Mouse (Mus musculus) spleen, adult 2 months (tissue): Measurements from ENCODE around the gene Irf2. TPM values are rescaled to one million over a fixed set of nuclear protein-coding genes. Genes with fewer than 3 reads are reported as not detected.

Experiments
- DNase-seq, 2 experiments: peaks; one replicate each; pipeline versions ENCODE4 v3.0.0 to v3.0.0-alpha.2; 2012 to 2021; ENCODE audit warnings: low spot score in 2 of 2, low read depth in 1 of 2
- H3K27ac ChIP-seq: fragments of 200-500 bp; 2 replicates; pipeline ENCODE4 v1.5.1; 2012; ENCODE audit warnings: low read length, inconsistent platforms; ENCODE audit not compliant: insufficient read depth
- H3K27me3 ChIP-seq: fragments of 200-500 bp; 2 replicates; pipeline ENCODE4 v1.6.1; 2012; ENCODE audit warnings: mild to moderate bottlenecking, moderate library complexity, low read length, inconsistent platforms; ENCODE audit not compliant: control insufficient read depth, insufficient read depth
- H3K36me3 ChIP-seq: fragments of 200-500 bp; 2 replicates; pipeline ENCODE4 v1.6.1; 2012; ENCODE audit warnings: mild to moderate bottlenecking, low read length, inconsistent platforms; ENCODE audit not compliant: control insufficient read depth, insufficient read depth
- H3K4me1 ChIP-seq: fragments of 200-500 bp; 2 replicates; pipeline ENCODE4 v1.6.1; 2011; ENCODE audit warnings: inconsistent platforms; ENCODE audit not compliant: control insufficient read depth, insufficient read depth, insufficient read length
- H3K4me3 ChIP-seq: fragments of 200-500 bp; 2 replicates; pipeline ENCODE4 v1.5.1; 2011; ENCODE audit warnings: mild to moderate bottlenecking, inconsistent platforms; ENCODE audit not compliant: insufficient read depth, insufficient read length; ENCODE audit errors: extremely low read depth
- CTCF ChIP-seq: fragments of 200-500 bp; IDR thresholded peaks from 2 replicates; pipeline ENCODE4 v1.5.1; 2011; ENCODE audit warnings: mild to moderate bottlenecking, inconsistent platforms; ENCODE audit not compliant: insufficient read depth, insufficient read length, insufficient replicate concordance; ENCODE audit errors: extremely low read depth
- POLR2A ChIP-seq: fragments of 200-500 bp; IDR thresholded peaks from 2 replicates; pipeline ENCODE4 v1.6.1; 2011; ENCODE audit warnings: low read depth, low read length, inconsistent platforms
- WGBS: fragments of 180-500 bp; shearing (Covaris S2); methylation state at CpG from one replicate; pipeline ENCODE4 v1.1.7; 2018; 5-methylcytosine and 5-hydroxymethylcytosine counted together
- polyA plus RNA-seq: library from polyadenylated mRNA; depleted of rRNA; stranded (reverse); fragments of >200 nt; gene quantifications from 2 replicates; pipeline ENCODE4 v1.2.3, GENCODE M21; 2012

The Irf2 gene
- polyA plus RNA-seq, 1 experiment: 28.8 TPM

DNA sequence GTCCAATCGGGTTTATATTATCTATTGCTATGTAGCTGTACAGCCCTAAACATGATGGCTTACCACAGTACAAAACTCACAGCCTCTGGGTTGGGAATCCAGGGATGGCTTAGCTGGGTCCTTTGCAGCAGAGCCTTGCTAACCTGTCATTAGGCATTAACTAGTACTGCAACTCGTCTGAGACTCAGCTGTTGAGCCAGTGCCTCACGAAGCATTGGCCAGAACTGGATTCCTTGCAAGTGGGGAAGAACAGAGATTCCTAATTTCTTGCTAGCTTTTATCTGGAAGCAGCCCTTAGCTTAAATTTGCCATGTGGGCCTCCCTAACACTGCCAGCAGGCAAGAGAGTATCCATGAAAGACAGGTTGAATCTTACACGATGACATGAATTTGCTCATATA is 104.3 kb downstream of the Irf2 start:
- DNase-seq: no peak
- Histone ChIP-seq H3K27me3 (no peaks in the 10 kb centered on the region), H3K4me1 (peaks cover 50% of the 10 kb centered on the region), H3K4me3 (no peak overlapping the region), H3K27ac (peak overlapping the region; percentile 97), H3K36me3 (peaks cover 18% of the 10 kb centered on the region)
- TF ChIP-seq POLR2A: no peak
- TF ChIP-seq CTCF: no peak
- WGBS: 80% methylated on average over 4 of the region's 4 CpGs

DNA sequence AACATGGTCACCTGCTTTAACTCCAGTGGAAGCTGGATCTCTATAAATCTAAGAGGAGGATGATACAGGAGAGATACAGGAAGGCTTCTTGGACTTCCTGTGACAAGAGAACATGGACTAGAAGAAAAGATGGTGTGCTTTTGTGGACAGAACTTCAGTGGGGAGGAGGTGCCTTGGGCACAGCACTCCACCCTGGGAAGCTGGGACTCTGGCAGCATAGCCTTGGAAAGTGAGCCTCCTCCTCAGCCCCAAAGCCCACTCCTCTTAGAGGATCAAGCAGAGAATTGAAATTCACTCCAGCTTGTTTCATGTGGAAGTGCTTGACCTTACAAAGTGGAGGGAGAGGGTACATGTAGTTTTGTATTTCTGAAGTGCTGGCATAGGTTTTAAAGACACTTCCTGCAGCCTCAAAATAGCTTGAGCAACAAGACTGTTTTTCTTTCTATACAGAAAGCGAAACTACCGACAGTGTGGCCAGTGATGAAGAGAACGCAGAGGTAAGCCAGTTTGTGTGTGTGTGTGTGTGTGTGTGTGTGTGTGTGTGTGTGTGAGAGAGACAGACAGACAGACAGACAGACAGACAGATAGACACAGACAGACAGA is 104.9 kb downstream of the Irf2 start:
- Histone ChIP-seq H3K36me3 (peaks cover 18% of the 10 kb centered on the region), H3K27me3 (no peaks in the 10 kb centered on the region), H3K4me3 (no peak overlapping the region), H3K4me1 (peaks cover 56% of the 10 kb centered on the region), H3K27ac (peak overlapping the region; percentile 97)
- DNase-seq: peak; percentile 47 to 71
- TF ChIP-seq POLR2A (no peak), CTCF (no peak)
- WGBS: 3% methylated on average over 3 of the region's 3 CpGs

DNA sequence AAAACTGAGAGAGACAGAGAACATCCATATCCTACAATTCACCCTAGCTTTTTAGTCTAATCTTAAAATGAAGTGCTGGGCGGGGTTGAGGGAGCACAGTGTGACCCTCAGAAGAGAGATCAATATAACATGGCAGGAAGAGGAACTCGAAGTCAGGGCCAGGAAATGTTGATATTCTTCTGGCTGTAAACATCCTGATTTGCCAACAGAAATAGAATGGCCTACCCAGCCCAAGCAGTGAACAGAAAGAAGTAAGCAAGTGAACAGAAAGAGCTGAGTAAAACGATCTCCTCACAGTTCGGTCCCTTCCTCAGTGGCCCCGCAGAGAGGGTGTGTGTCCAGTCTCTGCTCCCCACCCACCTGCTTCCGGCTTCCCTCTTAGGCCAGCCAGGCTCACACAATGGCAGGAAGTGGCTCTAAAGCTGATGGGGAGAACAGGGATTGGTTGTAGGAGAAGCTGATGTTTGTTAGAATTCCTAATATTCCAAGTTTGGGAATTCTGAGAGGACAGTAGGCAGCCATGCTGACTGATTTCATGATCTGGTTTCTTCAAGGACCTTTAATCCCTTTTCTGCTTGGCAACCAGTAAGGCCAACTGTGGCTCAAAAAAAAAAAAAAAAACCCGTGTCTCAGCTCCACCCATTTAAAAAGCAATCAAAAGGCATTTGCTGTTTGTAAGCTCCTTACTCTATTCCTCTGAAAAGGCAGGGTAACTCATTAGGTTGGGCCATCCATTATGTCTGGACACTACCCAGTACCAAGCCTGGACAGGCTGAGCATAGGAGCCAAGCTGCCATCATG is 105.6 kb downstream of the Irf2 start:
- Histone ChIP-seq H3K4me3 (peak overlapping the region; percentile 7; the same call in 1 of the 2 replicates), H3K36me3 (peaks cover 13% of the 10 kb centered on the region), H3K4me1 (peaks cover 62% of the 10 kb centered on the region), H3K27ac (peak overlapping the region; percentile 97), H3K27me3 (no peaks in the 10 kb centered on the region)
- TF ChIP-seq CTCF (no peak), POLR2A (no peak; the same call in 1 of the 2 replicates)
- WGBS: 2% methylated on average over 7 of the region's 7 CpGs
- peak; percentile 65 to 75 for DNase-seq

DNA sequence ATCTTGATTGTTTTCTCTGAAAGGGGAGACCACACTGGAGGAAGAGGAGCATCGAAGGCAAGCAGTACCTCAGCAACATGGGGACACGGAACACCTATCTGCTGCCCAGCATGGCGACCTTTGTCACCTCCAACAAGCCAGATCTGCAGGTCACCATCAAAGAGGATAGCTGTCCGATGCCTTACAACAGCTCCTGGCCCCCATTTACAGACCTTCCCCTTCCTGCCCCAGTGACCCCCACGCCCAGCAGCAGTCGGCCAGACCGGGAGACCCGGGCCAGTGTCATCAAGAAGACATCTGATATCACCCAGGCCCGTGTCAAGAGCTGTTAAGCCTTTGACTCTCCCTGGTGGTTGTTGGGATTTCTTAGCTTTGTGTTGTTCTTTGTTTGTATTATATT is 106.4 kb downstream of the Irf2 start:
- H3K36me3 ChIP-seq: peaks cover 13% of the 10 kb centered on the region
- H3K27ac ChIP-seq: peak overlapping the region; percentile 97
- WGBS: 89% methylated on average over 9 of the region's 9 CpGs
- H3K4me3 ChIP-seq: no peak overlapping the region
- no peak for DNase-seq
- H3K4me1 ChIP-seq: peaks cover 68% of the 10 kb centered on the region
- no peaks in the 10 kb centered on the region for H3K27me3 ChIP-seq
- TF ChIP-seq POLR2A: no peak
- no peak for TF ChIP-seq CTCF

DNA sequence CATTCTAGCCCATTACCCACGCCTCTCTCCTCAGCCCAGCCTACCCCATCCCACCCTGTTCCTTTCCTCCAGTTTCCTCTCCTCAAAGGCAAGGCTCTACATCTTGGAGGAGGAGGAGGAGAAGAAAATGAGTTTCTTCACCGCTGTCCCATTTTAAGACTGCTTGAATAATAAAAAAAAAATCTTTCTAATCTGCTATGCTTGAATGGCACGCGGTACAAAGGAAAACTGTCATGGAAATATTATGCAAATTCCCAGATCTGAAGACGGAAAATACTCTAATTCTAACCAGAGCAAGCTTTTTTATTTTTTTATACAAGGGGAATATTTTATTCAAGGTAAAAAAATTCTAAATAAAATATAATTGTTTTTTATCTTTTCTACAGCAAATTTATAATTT is 107.4 kb downstream of the Irf2 start:
- H3K27ac ChIP-seq: peak overlapping the region; percentile 74
- H3K4me1 ChIP-seq: peaks cover 71% of the 10 kb centered on the region
- no peak for TF ChIP-seq CTCF
- TF ChIP-seq POLR2A: no peak
- no peak for DNase-seq
- H3K36me3 ChIP-seq: peaks cover 12% of the 10 kb centered on the region
- H3K4me3 ChIP-seq: no peak overlapping the region
- no peaks in the 10 kb centered on the region for H3K27me3 ChIP-seq
- WGBS: 62% methylated on average over 5 of the region's 5 CpGs

DNA sequence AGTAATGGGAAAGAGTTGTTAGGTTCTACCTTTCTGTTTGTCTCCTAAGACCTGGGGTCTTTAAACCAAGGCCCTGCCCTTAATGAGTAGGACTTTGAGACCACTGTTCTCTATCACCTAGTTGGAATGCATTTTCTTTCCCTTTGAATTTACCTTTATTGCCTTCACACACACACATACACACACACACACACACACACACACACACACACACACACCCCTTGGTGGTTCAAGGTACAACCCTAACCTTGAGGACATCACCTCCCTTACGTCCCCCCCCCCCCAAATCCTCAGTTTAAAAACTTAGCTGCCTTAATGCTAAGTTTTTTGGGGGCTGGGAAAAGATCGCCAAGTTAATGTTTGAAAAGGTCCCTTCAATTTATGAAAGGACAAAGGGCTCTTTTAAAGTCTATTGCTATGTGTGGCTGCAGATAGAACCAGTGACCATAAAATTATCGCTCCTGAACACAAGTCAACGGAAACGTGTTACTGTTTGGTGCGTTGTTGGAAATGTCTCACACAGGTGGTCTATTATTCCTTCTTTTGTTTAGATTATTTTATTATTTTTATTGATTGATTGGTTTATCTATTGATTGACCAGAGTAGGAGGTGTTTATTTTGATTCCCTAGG is 108.6 kb downstream of the Irf2 start:
- H3K36me3 ChIP-seq: peaks cover 11% of the 10 kb centered on the region
- H3K4me1 ChIP-seq: peaks cover 64% of the 10 kb centered on the region
- TF ChIP-seq CTCF (no peak), POLR2A (no peak)
- no peak for DNase-seq
- H3K27me3 ChIP-seq: no peaks in the 10 kb centered on the region
- peak overlapping the region; percentile 49 for H3K27ac ChIP-seq
- 85% methylated on average over 6 of the region's 6 CpGs for WGBS
- H3K4me3 ChIP-seq: no peak overlapping the region
